Mouse (Mus musculus) lung, embryonic 15.5 days (tissue): ENCODE measurements around the gene Gh. TPM values are rescaled to one million over a fixed set of nuclear protein-coding genes. Genes with fewer than 3 reads are reported as not detected.
A peak's percentile ranks its signal among the peaks of the same experiment; 100 is the strongest.

Experiments
- ATAC-seq: fragments of 200-750 bp; cut with Nextera tagmentation; 2 replicates; pipeline ENCODE4 v1.8.0; 2017; ENCODE audit warnings: moderate number of reproducible peaks, borderline replicate concordance; ENCODE audit not compliant: low FRiP score, low TSS enrichment; ENCODE audit errors: extremely low read depth
- H3K27ac ChIP-seq: fragments of 300-500 bp; sonication (generic); 2 replicates; pipeline ENCODE4 v1.5.1; 2015; ENCODE audit warnings: moderate library complexity, mild to moderate bottlenecking, inconsistent platforms
- H3K27me3 ChIP-seq: fragments of 300-500 bp; sonication (generic); 2 replicates; pipeline ENCODE4 v1.6.1; 2015; ENCODE audit warnings: inconsistent platforms
- H3K36me3 ChIP-seq: fragments of 300-500 bp; sonication (generic); 2 replicates; pipeline ENCODE4 v1.6.1; 2015; ENCODE audit warnings: inconsistent platforms
- H3K4me1 ChIP-seq: fragments of 300-500 bp; sonication (generic); 2 replicates; pipeline ENCODE4 v1.6.1; 2015; ENCODE audit warnings: inconsistent platforms
- H3K4me2 ChIP-seq: fragments of 300-500 bp; sonication (generic); 2 replicates; pipeline ENCODE4 v1.6.1; 2015; ENCODE audit warnings: inconsistent platforms, mild to moderate bottlenecking, moderate library complexity
- H3K4me3 ChIP-seq: fragments of 300-500 bp; sonication (generic); 2 replicates; pipeline ENCODE4 v1.5.1; 2015; ENCODE audit warnings: mild to moderate bottlenecking, inconsistent platforms
- H3K9ac ChIP-seq: fragments of 300-500 bp; sonication (generic); 2 replicates; pipeline ENCODE4 v1.6.1; 2015; ENCODE audit warnings: inconsistent platforms
- H3K9me3 ChIP-seq: fragments of 300-500 bp; sonication (generic); 2 replicates; pipeline ENCODE4 v1.6.1; 2016; ENCODE audit warnings: inconsistent platforms
- WGBS: fragments of 180-500 bp; shearing (Covaris S2); methylation state at CpG from one replicate; pipeline ENCODE4 v1.1.7; 2015; 5-methylcytosine and 5-hydroxymethylcytosine counted together
- polyA plus RNA-seq: library from polyadenylated mRNA; unstranded; fragments of >200 nt; fragmentation: Nextera tagmentation; extraction: Ambion mirVana; gene quantifications from 2 replicates; pipeline ENCODE4 v1.2.1, GENCODE M21; 2015

The Gh gene
- polyA plus RNA-seq, 1 experiment from 2014 or later, result not detected

- H3K9me3 ChIP-seq, result no peaks in the 10 kb centered on the region
- H3K27me3 ChIP-seq, result no peaks in the 10 kb centered on the region
- H3K4me2 ChIP-seq, result 0 out of 2 replicates have a peak overlapping the region, but pooled peaks have one; percentile 49
- no peak for ATAC-seq
- no peak overlapping the region for H3K9ac ChIP-seq
- H3K4me3 ChIP-seq, result no peak overlapping the region
- WGBS, result 67% methylated on average over 15 of the region's 15 CpGs
- peaks cover 54% of the 10 kb centered on the region for H3K36me3 ChIP-seq
- H3K4me1 ChIP-seq, result peaks cover 43% of the 10 kb centered on the region
- peak overlapping the region; percentile 82; the same call in 1 of the 2 replicates for H3K27ac ChIP-seq
These were observed 34.3 kb downstream of the Gh start for GRCm38 (mm10) chr11:106267311-106267852.

- peaks cover 63% of the 10 kb centered on the region for H3K36me3 ChIP-seq
- H3K4me2 ChIP-seq, result no peak overlapping the region
- no peak overlapping the region for H3K4me3 ChIP-seq
- no peak overlapping the region for H3K27ac ChIP-seq
- WGBS, result 87% methylated on average over 10 of the region's 10 CpGs
- H3K27me3 ChIP-seq, result no peaks in the 10 kb centered on the region
- H3K4me1 ChIP-seq, result peaks cover 41% of the 10 kb centered on the region
- ATAC-seq, result no peak
- no peaks in the 10 kb centered on the region for H3K9me3 ChIP-seq
- H3K9ac ChIP-seq, result no peak overlapping the region
These were observed 35.2 kb downstream of the Gh start for GRCm38 (mm10) chr11:106266431-106266830.

GRCm38 (mm10) chr11:106265570-106265969, 36.1 kb downstream of the Gh start:
- 85% methylated on average over 4 of the region's 4 CpGs for WGBS
- Histone ChIP-seq H3K36me3 (peaks cover 72% of the 10 kb centered on the region), H3K27me3 (no peaks in the 10 kb centered on the region), H3K9me3 (no peaks in the 10 kb centered on the region), H3K27ac (no peak overlapping the region), H3K4me2 (no peak overlapping the region), H3K4me1 (peaks cover 32% of the 10 kb centered on the region), H3K4me3 (no peak overlapping the region), H3K9ac (no peak overlapping the region)
- ATAC-seq, result no peak

- Histone ChIP-seq H3K36me3 (peaks cover 73% of the 10 kb centered on the region), H3K9me3 (no peaks in the 10 kb centered on the region), H3K4me3 (no peak overlapping the region), H3K4me2 (no peak overlapping the region), H3K27ac (no peak overlapping the region), H3K4me1 (peaks cover 26% of the 10 kb centered on the region), H3K27me3 (no peaks in the 10 kb centered on the region), H3K9ac (no peak overlapping the region)
- 85% methylated on average over 15 of the region's 15 CpGs for WGBS
- no peak for ATAC-seq
These were observed 36.7 kb downstream of the Gh start for GRCm38 (mm10) chr11:106264988-106265387.

- no peak overlapping the region for H3K4me3 ChIP-seq
- H3K4me2 ChIP-seq, result no peak overlapping the region
- H3K4me1 ChIP-seq, result peaks cover 18% of the 10 kb centered on the region
- 83% methylated on average over 9 of the region's 9 CpGs for WGBS
- no peaks in the 10 kb centered on the region for H3K9me3 ChIP-seq
- H3K27me3 ChIP-seq, result no peaks in the 10 kb centered on the region
- H3K27ac ChIP-seq, result no peak overlapping the region
- no peak for ATAC-seq
- no peak overlapping the region for H3K9ac ChIP-seq
- H3K36me3 ChIP-seq, result peaks cover 78% of the 10 kb centered on the region
These were observed 37.7 kb downstream of the Gh start for GRCm38 (mm10) chr11:106263963-106264362.

- H3K27ac ChIP-seq, result no peak overlapping the region
These were observed 40.7 kb downstream of the Gh start for GRCm38 (mm10) chr11:106260826-106261450.

GRCm38 (mm10) chr11:106256775-106257174, 44.9 kb downstream of the Gh start:
- H3K36me3 ChIP-seq, result peaks cover 50% of the 10 kb centered on the region
- peak overlapping the region; percentile 82 for H3K9ac ChIP-seq
- peak overlapping the region; percentile 70 for H3K4me2 ChIP-seq
- ATAC-seq, result no peak
- 55% methylated on average over 5 of the region's 5 CpGs for WGBS
- peaks cover 20% of the 10 kb centered on the region for H3K4me1 ChIP-seq
- peak overlapping the region; percentile 71; the same call in 1 of the 2 replicates for H3K27ac ChIP-seq
- no peaks in the 10 kb centered on the region for H3K27me3 ChIP-seq
- no peaks in the 10 kb centered on the region for H3K9me3 ChIP-seq
- H3K4me3 ChIP-seq, result peak overlapping the region; percentile 69

More at GRCm38 (mm10) chr11:106260826-106261450, 40.7 kb downstream of the Gh start:
- no peak overlapping the region for H3K9ac ChIP-seq
- 58% methylated on average over 14 of the region's 14 CpGs for whole genome bisulfite sequencing
- no peak for ATAC-seq
- H3K36me3 ChIP-seq, result peaks cover 69% of the 10 kb centered on the region
- no peak overlapping the region for H3K4me2 ChIP-seq
- no peak overlapping the region for H3K4me3 ChIP-seq
- no peaks in the 10 kb centered on the region for H3K9me3 ChIP-seq
- H3K27me3 ChIP-seq, result no peaks in the 10 kb centered on the region
- peaks cover 13% of the 10 kb centered on the region for H3K4me1 ChIP-seq

- Histone ChIP-seq H3K27ac (peak within 1 kb of the TSS; percentile 71), H3K4me3 (peak within 1 kb of the TSS; percentile 69), H3K4me1 (peaks cover 20% of the 10 kb centered on the region), H3K4me2 (peak within 1 kb of the TSS; percentile 70), H3K36me3 (peaks cover 50% of the 10 kb centered on the region), H3K27me3 (no peaks in the 10 kb centered on the region), H3K9ac (peak within 1 kb of the TSS; percentile 82), H3K9me3 (no peaks in the 10 kb centered on the region)
- WGBS, result 1% methylated on average over 42 of the region's 42 CpGs
- ATAC-seq, result peak; percentile 92
These were observed 45.8 kb downstream of the Gh start, which contains the start of the genes Ftsj3 and Psmc5 for GRCm38 (mm10) chr11:106255685-106256451. TSS of gene Ftsj3 (minus strand) at chr11:106256079. TSS of gene Psmc5 (plus strand) at chr11:106256154.

GRCm38 (mm10) chr11:106255174-106255573, 46.5 kb downstream of the Gh start:
- peak overlapping the region; percentile 69 for H3K4me3 ChIP-seq
- peaks cover 53% of the 10 kb centered on the region for H3K36me3 ChIP-seq
- peak overlapping the region; percentile 54 for H3K9ac ChIP-seq
- H3K4me2 ChIP-seq, result peak overlapping the region; percentile 70
- 1% methylated on average over 22 of the region's 22 CpGs for WGBS
- ATAC-seq, result no peak
- H3K9me3 ChIP-seq, result no peaks in the 10 kb centered on the region
- peak overlapping the region; percentile 71 for H3K27ac ChIP-seq
- H3K4me1 ChIP-seq, result peaks cover 20% of the 10 kb centered on the region
- no peaks in the 10 kb centered on the region for H3K27me3 ChIP-seq

GRCm38 (mm10) chr11:106254767-106255166, 46.9 kb downstream of the Gh start:
- Histone ChIP-seq H3K27me3 (no peaks in the 10 kb centered on the region), H3K36me3 (peaks cover 57% of the 10 kb centered on the region), H3K9ac (peak overlapping the region; percentile 54), H3K27ac (no peak overlapping the region), H3K4me1 (peaks cover 20% of the 10 kb centered on the region), H3K4me3 (peak overlapping the region; percentile 69), H3K9me3 (no peaks in the 10 kb centered on the region), H3K4me2 (peak overlapping the region; percentile 70)
- 13% methylated on average over 2 of the region's 2 CpGs for WGBS
- ATAC-seq, result no peak
